Mouse (Mus musculus) lung, adult 18-20 months (tissue): ENCODE measurements around the gene Mrtfa.

ENCODE experiments used
- DNase-seq, 2 experiments: peaks; one replicate each; pipeline ENCODE4 v3.0.0; 2022; ENCODE audit warnings: mixed read lengths in 2 of 2

Mrtfa gene

GRCm38 (mm10) chr15:81062616-81063015 lies 127.9 kb downstream of the Mrtfa start:
- DNase-seq = no peak

- no peak for DNase-seq
These were observed 128.4 kb downstream of the Mrtfa start for GRCm38 (mm10) chr15:81062175-81062588.

- DNase-seq = no peak
These were observed 129.6 kb downstream of the Mrtfa start for GRCm38 (mm10) chr15:81060975-81061374.

DNA sequence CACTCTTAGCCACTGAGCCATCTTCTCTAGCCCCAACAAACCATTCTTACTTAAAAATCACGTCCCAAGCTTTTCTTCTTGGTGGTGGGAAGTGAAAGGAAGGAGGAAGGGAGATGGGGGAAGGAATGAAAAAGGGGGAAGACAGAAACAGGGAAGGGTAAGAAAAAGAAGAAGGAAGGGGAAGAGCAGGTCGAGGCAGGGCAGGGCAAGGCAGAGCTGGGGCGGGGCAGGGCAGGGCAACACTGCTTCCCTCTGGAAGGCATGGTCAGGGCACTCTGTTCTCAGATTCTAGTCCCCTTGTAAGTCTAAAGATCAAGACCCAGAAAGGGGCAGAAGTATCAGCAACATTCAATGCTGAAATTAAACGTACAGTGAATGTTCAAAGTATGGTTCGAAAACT lies 132.8 kb downstream of the Mrtfa start:
- DNase-seq = no peak

GRCm38 (mm10) chr15:81055488-81055887 lies 135.1 kb downstream of the Mrtfa start:
- no peak for DNase-seq

DNA sequence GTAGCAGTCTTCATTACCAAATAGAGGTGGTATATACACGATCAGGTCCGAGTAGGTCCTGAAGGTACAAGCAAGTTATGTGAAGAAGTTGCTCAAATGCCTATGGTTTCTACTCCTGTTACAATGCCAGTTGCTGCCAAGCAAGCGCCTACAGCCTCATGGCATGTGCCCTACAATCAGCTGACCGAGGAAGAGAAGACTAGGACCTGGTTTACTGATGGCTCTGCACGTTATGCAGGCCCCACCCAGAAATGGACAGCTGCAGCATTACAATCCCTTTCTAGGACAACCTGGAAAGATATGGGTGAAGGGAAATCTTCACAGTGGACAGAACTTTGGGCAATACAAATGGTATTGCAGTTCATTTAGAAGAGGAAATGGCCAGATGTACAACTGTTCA lies 138.1 kb downstream of the Mrtfa start:
- DNase-seq = no peak

DNA sequence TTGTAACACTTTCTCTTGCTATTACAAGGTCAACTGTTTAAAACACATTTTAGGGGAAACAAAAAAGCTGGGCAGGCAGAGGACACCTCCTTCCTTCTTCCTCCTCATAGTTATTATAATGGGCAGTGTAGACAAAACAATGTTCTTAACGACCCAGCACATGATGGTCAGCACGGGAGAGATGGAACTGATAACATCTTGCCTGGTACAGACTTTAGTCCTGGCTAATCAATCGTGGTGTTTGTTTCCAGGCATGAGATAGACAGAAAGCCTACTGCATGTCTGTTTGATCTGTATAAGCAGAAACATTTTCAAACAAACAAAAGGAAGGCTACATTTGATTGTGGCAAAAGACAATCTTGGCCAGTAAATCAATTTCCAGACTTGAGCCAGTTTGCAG lies 140.1 kb downstream of the Mrtfa start:
- no peak for DNase-seq

GRCm38 (mm10) chr15:81049401-81050053 lies 141.0 kb downstream of the Mrtfa start:
- no peak for DNase-seq

GRCm38 (mm10) chr15:81047497-81047896 lies 143.1 kb downstream of the Mrtfa start:
- no peak for DNase-seq

DNA sequence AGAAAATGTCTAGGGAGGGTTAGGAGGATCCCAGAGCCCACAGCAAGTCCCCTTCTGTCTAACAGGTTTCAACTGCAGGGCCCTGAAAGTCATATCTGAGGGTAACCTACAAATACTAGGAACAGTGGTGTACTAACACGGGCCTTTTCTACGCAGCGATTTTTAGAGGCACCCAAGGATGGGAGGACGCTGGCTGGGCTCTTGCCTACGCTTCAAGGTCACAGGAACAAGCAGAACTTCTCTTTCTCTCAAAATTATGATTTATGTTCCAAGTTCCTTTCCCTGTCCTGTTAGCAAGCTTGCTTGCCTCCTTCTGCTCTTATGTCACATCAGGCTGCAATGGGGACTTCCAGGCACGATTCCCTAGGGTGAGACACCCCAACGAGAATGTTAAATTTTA lies 144.5 kb downstream of the Mrtfa start:
- no peak for DNase-seq

- peak; percentile 34 to 37 for DNase-seq
These were observed 145.2 kb downstream of the Mrtfa start for GRCm38 (mm10) chr15:81045336-81045735.

- peak; percentile 27 to 52 for DNase-seq
These were observed 146.1 kb downstream of the Mrtfa start for GRCm38 (mm10) chr15:81044446-81044845.

GRCm38 (mm10) chr15:81042276-81042931 lies 148.2 kb downstream of the Mrtfa start:
- peak in 1 of 2 experiments; percentile 30 for DNase-seq

GRCm38 (mm10) chr15:81041767-81042166 lies 148.8 kb downstream of the Mrtfa start:
- no peak for DNase-seq

- DNase-seq = no peak
These were observed 152.1 kb downstream of the Mrtfa start for GRCm38 (mm10) chr15:81038419-81038818.

GRCm38 (mm10) chr15:81035417-81036162 lies 155.0 kb downstream of the Mrtfa start:
- DNase-seq = no peak

DNA sequence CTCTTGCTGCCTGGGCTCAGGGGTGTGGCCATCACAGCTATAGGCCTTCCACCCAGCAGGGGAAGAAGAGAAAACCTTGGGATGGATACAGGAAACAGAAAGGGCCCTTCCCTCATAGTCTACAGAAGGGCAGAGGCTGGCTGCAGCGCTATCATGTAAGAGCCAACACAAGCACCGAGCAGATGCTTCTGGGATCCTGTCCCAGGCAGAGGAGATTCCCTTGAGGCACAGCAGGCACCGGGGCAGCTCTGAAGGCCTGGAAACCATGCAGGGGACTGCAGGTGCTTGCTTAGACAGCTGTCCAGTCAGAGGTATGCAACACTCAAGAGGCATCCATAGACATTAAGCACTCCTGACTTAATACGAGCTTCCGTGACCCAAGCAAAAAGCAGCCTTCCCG lies 156.4 kb downstream of the Mrtfa start:
- DNase-seq = no peak

GRCm38 (mm10) chr15:81032941-81033629 lies 157.5 kb downstream of the Mrtfa start:
- no peak for DNase-seq

DNA sequence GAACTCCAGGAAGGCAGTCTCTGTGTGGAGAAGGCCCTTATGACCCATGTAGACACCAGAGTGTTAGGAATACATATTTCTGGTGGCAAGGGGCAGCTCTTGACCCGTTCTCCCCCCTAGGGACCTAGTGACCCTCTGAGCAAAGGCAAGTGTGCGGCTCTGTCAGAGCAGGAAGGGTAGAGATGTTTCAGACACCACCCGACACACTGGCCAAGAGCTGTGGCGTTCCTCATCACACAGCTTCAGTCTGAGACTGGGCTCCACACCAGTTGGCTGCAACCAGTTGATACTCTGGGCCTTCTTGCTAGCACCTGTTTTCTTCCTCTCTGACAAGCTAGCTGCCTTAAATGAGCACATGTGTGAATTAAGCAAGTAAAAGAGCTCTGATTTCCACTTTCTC lies 158.9 kb downstream of the Mrtfa start:
- no peak for DNase-seq

DNA sequence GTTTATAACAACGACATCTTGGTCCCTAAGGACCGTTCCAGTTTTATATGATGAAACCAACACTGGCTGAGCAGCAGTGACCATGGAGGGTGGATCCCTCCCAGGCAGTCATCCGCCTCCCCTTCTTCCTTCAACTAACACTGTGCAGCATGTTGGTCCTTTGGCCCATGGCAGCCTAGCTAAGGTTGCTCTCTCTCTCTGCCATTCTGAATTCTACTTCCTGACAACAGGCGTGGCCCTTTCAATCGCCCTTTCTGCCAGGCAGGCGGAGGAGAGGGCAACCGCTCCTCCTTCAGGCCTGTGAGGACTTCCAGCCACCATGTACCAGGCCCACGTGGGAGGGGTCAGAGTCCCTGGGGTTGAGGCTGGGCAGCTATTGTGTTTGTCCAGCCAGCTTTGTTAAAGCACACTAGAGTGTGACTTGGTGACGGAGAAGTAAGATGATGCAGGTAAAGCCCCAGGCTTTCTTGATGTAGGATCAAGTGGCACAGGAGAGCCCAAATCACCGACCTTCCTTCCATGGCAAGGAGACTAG lies 159.6 kb downstream of the Mrtfa start:
- DNase-seq = peak in 1 of 2 experiments; percentile 30

DNA sequence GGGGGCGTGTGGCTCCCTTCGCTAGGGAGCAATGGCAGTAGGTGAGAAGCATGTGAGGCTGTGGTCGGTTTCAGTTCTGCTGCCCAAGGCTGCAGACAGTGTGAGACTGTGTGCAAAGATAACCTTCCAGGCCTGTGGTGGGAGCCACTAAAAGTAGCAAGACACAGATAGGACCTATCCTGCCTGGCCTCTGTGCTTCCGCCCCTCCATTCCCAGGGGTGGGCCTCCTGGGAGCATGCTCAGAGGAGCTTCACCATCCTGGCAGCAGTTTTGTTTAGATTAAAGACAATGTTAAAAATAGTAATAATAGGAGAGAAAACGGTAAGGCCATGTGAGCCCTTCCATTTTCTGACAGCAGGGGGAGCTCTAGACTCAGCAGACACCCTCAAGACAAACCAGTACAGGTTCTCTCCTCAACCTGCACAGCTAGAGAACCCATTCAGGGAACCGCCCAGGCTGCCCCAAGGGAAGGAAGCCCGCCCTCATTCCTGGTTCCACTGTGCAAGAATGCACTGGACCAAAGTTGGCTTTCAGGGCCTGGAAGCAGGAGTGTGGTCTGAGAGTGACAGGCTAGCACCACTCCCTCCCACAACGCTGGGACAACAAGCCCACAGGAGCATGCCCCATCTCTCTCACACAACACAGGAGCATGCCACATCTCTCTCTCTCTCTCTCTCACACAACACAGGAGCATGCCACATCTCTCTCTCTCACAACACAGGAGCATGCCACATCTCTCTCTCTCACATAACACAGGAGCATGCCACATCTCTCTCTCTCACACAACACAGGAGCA lies 163.0 kb downstream of the Mrtfa start:
- DNase-seq = peak; percentile 77 to 78

DNA sequence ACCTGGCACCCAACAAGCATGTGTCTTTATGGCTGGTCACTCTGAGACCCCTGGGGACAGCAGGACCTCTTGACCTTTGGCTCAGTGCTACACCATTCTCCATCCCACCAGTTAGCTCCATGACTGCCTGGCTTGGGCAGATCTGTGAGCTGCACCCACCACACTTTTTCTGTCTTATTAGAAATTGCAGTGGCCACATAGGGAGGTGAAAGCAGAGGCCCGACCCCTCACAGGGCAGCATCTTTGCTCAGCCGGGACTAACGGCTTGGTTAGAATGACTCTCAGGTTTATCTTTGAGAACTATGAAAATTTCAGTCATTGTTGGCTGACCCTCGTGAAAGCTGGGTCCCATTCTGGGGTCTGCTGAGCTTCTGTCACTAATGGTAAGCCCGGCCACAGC lies 163.7 kb downstream of the Mrtfa start:
- DNase-seq = no peak
